Mouse (Mus musculus): Measurements from ENCODE around the gene Tefm.
"Not testable (repeated sequence)": the region's sequence is repeated elsewhere in the genome, so short reads cannot be mapped to it uniquely, and the experiment has no call there.

Gene Tefm

DNA sequence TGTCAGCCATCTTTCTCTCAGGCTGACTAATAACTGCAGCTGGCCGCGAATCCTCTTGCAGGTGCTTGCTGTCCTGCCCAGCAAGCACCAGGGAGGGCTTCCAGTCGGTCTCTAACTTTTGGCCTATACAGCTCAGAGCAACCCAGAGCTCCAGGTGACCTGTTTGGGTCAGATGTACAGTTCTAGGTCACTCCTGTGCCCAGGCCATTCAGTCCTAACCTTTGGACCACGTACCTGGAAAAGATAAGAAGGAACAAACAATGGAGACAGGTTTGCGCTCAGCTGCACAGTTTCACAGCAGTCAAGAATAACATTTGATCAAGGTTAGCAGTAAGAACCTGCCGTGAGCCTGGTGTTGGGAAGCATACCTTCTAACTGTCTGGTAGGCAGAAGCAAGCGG lies 17.0 kb upstream of the Tefm start:
- DNase-seq (ENCODE audit: low read depth, low spot score) = no peak

DNA sequence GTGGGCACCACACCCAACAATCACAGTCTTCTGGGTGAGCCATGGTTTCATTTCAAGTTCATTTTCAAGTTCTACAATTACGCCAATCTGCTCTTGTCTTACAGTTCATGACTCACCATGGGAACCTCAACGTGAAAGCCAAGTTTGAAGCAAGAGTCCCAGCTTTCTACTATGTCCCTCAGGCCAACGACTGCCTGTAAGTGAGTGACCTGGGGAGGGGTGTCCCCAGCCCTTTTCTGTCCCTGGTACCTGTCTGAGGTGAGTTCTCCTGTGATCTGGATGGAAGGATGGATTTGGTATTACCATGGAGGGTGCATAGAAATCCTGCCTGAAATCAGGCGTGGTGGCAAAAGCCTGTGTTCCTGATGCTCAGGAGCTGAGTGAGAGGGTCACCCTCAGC lies 14.9 kb upstream of the Tefm start:
- no peak for DNase-seq (ENCODE audit: low read depth, low spot score)

DNA sequence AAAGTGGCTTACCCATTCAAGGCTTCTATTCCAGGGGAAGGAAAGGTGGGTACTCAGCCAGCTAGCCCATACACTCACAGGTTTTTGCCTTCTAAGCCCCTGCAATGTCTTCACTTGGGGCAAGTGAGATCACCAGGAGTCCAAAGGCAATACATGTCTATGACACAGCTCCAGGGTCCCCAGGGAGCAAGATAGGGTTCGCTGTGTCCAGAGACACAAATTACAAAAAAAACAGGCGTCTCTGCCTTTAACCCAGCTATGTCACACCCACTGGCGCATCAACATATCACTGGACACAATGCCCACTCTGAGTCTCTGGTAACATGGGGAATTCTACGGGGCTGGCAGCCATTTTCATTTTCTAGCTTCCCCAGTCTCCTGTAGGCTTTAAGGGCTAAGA lies 14.0 kb upstream of the Tefm start:
- no peak for DNase-seq (ENCODE audit: low read depth, low spot score)

DNA sequence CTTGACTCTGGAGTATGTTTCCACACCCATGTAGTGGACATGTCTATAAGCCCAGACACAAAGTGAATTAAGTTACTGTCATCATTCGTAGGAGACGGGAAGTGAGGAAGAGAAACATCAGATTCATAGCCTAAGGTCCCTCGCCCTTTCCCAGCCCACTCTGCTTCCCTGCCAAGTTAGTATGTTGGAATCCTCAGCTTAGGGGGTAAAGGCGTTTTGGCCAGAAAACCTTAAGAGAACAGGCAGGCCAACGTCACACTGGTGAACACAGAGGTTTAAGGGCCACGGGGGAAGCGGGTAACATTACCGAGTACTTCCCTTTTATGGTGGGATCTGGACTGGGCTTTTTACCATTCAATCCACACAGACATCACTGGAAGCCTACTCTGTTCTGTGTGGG lies 13.6 kb upstream of the Tefm start:
- DNase-seq (ENCODE audit: low read depth, low spot score) = no peak

DNA sequence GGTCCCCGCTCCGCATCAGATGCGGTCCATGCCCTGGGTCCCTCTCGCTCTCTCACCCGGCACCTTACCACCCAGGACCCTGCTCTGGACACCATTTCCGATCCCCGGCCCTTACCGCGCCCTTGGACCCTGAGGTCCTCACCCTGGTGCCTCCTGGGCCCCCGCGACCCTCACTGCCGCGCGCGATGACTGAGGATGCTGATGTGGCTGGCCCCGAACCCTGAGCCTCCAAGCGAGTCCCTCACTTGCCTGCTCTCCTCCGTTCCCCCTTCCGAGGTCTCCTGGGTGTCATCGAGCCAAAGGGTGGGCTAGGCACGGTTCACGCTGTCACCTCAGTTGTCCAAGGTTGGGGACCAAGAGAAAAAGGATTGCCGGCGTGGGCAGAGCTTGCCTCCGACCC lies 12.5 kb upstream of the Tefm start:
- no peak for DNase-seq (ENCODE audit: low read depth, low spot score)

DNA sequence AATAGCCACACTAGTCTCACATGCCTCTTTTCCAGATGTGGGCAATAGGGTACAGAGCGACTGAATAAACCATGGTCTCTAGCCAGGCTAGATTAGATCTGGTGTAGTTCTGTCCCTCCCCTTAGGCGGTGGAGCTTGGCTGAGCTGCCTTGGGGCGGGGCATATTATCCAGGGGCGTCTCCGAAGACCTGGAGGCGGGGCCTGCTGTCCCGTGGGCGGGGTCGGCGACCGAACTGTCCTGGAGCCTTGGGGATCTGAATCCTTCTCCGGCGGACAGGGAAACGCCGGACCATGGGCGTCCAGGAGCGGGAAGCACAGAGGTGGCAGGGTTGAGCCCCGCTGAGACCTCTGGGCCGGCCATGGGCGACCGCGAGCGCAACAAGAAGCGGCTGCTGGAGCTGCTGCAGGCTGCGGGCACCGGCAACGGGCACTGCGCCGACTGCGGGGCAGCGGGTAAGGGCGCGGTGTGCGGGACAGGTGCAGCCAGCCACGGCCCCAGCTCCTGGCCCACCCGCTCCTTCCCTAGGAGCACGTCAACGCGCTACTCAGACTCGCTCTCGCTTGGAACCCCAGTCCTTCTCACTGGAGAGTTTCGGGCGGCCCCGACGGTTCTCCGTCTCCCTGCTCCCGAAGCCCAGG lies 12.0 kb upstream of the Tefm start, which contains the start of gene Adap2:
Adap2 (plus strand) TSS at position 249 of the 639 bp plus-strand sequence.
- peak; percentile 89 for DNase-seq (ENCODE audit: low read depth, low spot score)

DNA sequence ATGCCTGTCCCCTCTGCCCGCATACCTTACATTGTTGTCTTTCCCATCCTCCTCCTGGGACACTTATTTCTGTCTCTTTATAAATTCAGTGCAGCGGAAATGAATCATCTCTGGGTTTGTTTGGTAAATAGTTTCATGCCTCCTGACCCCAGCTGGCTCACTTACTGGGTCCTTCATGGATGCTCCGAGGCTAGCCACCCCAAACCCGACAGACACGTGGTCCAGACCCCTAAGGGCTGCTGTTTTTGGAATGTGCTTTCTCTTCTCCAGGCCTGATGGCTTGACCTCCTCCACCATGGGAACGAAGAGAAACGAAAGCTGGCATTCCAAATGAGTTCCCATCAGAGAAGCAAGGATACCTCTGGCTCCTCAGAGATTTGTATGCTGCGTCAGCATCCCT lies 10.4 kb upstream of the Tefm start:
- DNase-seq (ENCODE audit: low read depth, low spot score) = no peak

DNA sequence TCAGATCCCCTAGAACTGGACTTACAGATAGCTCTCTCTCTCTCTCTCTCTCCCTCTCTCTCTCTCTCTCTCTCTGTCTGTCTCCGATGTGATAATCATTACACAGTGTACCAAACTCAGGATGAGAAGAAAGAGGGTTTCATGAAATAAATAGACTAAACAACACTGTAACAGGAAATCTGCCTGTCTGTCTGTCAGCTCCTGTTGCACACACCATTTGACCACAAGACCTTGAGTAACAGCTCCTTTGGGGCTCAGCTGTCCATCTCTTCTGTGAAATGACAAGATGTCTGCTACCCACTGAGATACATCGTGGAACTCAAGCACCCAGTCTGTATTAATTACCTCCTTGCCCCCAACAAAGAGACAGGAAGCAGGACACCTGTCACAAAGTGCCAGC lies 9.6 kb upstream of the Tefm start:
- DNase-seq (ENCODE audit: low read depth, low spot score) = no peak

DNA sequence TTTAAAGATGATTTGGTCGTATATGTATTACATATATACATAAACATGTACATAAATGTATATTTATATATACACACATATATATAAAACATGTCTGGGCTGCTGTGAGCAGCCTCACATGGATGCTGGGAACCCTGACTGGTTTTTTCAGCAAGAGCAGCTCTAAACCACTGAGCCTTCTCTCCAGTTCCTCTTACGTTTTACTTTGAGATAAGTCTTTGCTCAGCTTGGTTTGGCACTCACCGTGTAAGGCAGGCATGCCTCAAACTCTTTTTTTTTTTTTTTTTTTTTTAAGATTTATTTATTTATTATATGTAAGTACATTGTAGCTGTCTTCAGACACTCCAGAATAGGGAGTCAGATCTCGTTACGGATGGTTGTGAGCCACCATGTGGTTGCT lies 8.6 kb upstream of the Tefm start:
- DNase-seq (ENCODE audit: low read depth, low spot score) = no peak

DNA sequence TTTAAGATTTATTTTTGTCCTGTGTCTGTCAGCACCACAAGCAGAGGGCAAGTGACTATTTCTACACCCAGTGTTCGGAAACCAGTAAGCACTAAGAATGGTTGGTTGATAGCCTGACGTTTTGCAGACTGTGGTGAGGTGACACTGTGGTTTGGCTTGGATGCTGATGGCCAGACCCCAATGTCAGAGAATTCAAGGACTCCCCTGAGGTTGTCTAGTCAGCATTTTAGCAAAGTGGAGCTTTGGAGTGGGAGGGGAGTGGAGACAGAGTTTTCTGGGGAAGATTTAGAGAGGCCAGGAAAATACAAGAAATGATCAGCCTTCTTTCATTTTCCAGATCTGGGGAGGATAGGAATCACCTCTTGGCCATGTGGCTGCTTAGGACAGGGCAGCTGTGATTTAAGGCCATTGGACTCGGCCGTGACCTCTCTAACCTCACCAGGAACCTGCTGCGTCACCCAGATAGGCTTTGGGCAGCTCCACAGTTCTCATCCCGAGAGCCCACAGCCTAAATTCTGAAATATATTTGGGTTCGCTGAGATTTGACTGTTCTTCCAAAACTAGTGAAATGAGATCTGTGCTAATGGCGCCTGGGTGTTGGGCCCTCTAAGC lies 7.5 kb upstream of the Tefm start:
- no peak for DNase-seq (ENCODE audit: low read depth, low spot score)

DNA sequence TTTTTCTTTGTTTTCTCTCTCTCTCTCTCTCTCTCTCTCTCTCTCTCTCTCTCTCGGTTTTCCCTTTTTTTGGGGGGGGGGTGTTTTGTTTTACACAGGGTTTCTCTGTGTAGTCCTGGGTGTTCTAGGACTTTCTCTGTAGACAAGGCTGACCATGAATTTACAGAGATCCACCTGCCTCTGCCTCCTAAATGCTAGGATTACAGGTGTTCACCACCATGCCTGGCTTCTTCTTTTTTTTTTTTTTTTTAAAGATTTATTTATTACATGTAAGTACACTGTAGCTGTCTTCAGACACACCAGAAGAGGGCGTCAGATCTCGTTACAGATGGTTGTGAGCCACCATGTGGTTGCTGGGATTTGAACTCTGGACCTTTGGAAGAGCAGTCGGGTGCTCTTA lies 7.0 kb upstream of the Tefm start:
- not testable (repeated sequence) for DNase-seq (ENCODE audit: low read depth, low spot score)

DNA sequence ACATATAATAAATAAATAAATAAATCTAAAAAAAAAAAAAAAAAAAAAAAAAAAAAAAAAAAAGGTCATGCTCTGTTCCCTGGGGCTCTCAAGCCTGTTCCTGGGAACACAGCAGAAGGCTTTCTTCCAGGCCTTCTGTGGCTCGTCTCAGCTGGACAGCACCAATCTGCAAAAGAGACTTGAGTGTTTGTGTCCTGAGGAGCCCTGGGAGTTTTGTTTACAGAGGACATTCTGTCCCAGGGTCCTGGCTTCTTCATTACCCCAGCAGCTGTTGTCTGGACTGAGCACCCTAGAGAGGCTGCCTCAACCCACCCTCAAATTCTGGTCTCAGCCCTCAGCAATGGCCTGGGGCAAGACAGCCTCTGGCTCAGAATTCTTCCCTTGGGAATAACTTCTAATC lies 6.3 kb upstream of the Tefm start:
- DNase-seq (ENCODE audit: low read depth, low spot score) = no peak

DNA sequence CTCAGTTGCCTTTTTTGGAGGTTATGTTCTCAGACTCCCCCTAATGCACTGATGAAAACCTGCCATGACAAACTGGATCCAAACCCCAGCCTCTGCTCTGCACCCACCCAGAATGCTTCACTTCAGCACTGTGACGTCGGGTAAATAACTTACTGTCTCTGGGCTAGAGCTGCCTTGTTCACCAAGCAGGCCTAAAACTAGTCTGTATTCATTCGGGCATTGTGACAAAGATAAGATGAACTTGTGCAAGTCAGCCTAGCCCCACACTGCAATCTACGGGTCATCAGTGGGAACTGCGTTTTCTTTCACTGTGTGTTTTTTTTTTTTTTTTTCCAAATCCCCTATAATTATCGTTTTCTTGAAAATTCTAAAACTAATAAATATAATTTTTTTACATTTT lies 5.8 kb upstream of the Tefm start:
- no peak for DNase-seq (ENCODE audit: low read depth, low spot score)

DNA sequence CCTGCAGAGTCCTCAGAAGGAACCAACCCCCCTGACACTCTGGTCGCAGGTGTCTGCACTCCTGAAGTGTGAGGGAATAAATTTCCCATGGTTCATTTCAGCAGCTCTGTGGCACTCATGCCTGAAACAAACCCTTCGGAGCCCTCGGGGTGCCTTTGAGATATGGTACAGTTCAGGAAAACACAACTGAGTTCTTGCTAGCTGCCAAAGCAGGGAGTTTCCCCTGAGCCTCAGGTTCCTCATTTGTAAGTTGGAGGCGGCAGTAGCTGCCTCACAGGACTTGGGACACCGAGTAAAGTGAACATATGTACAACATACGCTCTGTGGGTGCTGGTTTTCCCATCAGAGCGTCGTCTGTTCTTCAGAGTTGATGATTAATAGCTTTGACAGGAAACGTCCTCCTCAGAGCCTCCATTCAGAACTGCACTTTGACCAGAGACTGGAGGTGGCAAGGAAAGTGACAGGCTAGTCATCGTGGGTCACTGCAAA lies 3.9 kb upstream of the Tefm start:
- no peak for DNase-seq (ENCODE audit: low read depth, low spot score)

DNA sequence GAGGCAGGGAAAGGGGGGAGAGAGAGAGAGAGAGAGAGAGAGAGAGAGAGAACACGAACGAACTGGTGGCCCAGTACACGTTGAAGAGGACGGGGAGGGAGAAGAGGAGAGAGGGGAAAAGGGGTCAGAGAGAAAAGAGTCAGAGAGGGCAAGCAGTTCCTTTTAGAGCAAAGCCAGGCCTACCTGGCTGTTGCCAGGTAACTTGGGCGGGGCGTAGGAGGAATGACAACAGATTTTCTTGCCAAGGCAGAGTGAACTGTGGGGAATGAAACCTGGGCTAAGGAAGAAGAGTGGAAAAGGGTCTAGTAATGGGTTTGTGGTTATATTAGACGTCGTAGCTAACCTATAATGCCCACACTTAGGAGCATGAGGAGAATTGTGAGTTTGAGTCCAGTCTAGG lies 897 bp upstream of the Tefm start:
- DNase-seq (ENCODE audit: low read depth, low spot score) = no peak

DNA sequence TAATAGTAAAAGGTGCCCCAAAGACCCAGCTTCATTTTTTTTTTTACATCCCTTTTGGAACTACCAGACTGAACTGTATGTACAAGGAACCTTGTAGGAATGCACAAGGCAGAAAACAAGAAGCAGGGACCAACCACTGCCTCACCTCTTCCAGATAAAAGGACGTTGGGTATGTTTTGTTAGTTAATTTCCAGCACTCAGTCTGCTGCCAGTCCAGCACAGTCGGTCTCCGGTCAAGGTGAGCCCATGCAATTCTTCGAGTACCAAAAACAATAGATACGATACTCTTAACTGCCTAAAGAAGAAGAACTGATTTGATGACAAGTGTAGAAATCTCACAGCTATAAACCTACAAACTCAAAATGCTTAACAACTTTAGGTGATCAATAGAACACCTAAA lies 4.2 kb downstream of the Tefm start:
- no peak for DNase-seq (ENCODE audit: low read depth, low spot score)

DNA sequence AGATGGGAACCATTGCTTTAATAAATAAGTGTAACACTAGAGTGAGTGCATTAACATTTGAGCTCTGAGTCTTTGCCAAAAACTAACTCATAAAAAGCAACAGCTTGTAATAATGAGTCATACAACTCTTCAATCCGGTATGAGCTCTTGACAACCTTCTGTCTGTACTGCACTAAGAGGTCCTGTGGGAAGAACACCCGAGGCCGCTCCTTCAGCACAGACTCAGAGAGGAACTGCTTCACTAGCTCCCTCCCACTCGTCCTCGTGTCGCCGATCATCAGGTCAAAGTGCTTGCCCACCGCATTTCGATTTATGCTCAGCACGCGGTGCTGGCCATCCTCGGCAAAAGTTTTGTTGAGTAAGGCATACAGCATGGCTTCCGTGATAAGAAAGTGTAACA lies 5.2 kb downstream of the Tefm start:
- no peak for DNase-seq (ENCODE audit: low read depth, low spot score)

DNA sequence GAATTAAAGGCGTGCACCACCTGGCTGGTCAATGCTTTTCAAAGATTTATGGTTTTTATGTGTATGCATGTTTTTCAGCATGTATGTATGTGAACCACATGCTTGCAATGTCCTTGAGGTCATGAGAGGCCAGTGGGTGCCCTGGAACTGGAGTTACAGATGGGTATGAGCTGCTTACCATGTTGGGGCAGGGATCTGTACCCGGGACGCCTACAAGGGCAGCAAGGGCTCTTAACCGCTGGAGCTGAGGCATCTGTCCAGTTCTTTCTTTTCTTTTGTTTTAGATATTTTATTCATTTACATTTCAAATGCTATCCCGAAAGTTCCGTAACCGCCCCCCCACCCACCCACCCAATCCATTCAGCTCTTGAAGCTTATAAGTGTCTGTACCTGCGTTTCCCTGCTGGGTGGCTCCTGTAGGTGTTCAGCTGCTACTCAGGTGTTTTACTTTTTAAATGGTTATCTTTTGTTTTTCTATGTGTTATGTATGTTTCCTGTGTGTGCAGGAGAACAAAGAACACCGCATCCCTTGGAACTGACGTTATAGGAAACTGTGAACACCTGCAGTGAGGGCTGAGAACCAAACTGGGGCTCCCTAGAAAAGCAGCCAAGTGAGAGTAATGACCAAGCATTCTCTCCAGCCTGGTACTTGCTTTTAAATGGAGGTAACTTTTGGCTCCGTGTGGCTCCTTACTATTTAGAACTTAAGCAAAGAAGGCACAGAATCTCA lies 5.9 kb downstream of the Tefm start:
- no peak for DNase-seq (ENCODE audit: low read depth, low spot score)

DNA sequence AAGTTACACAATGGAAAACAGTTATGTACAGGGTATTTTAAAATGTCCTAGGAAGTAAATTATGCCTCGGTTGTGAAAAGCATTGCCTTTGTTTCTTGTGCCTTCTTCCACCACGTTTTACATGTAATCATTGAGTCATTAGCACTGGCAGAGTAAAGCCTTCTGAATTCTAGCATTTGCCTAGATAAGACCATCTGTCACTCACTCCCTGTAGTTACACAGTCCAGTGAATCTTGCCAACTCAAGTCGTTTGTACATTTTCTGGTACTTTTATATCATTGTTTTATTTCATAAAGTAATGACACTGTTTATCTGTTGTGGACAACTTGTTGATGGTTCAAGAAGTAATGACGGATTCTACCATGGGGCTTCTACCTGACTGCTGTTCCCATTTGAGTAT lies 7.2 kb downstream of the Tefm start:
- no peak for DNase-seq (ENCODE audit: low read depth, low spot score)

DNA sequence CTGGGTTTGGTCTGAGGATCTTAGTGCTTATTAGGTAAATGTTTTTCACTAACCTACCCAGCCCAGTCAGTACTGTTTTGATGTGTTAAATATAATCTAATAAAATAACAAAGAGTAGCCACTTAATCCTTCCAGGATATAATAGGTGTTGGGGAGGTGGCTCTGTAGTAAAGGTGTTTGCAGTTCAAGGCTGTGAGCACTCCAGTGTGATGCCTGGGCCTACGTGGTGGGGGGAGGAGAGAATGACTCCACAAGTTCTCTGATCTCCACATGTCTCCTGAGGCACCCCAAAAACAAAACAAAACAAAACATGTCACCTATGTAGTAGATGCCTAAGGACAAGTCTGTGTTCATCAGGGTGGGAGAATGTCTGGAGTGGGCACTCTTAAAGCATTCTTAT lies 9.9 kb downstream of the Tefm start:
- peak; percentile 84 for DNase-seq (ENCODE audit: low read depth, low spot score)

DNA sequence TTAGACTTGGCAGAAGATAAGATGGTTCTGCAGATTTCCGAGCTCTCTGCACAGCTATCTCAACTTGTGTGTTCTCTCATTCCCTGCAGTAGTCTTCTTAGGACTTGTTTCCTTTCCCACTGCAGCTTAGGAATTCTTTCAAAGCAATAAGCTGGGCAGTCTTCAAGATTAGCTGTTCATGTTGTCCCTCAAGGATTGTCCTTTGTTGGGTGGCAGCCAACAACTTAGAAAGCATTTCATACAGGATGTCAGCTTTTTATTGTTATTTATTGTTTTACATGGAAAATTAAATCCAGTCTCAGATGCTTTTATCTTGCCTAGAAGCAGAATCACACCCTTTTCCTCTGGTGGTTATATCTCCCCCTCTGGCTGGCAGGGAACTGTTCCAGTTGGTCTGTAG lies 25.6 kb downstream of the Tefm start:
- DNase-seq (ENCODE audit: low read depth, low spot score) = no peak

DNA sequence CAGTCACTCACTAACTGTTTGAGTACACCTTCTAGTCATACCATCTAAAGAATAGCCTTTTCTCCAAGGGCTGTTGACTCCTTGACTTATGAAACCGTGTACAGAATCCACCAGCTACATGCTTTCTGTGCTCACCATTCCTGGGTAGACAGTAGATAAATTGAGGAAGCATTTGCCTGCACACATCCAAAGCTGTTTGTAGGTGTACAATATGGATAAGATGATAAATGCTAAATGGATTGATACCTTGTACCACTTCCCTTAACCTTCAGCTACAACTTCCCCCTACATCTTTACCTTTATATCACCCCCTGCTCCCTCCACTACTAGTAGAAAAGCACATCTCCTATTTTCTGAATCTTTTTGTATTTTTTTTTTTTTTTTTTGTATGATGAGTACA lies 37.6 kb downstream of the Tefm start:
- no peak for DNase-seq (ENCODE audit: low read depth, low spot score)

DNA sequence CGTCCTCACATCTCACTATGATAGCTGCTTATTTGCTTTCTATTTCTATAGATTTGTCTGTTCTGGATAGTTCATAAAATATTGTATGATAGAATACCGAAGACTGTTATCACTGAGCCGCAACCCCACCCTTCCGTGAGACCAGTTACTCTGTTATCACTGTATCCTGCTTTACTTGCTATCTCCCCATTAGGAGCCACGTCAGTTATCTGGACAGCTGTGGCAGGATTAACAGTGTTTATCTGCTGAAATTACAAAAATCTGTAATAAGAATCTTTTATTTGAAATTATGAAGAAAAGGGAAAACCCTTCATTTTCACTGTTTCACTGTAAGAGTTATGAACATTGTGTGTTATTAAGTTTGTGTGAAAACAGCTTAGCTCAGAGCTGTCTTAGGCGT lies 40.7 kb downstream of the Tefm start:
- DNase-seq (ENCODE audit: low read depth, low spot score) = no peak
